In genomic region chr4:134127121-134127455, GRCm38 (mm10) we compare ENCODE assay signal across 8 mouse cellular contexts. TPM values are rescaled to one million over a fixed set of nuclear protein-coding genes. Genes with fewer than 3 reads are reported as not detected.
A peak's percentile ranks its signal among the peaks of the same experiment; 100 is the strongest.
DNase-seq lines count a peak whose midpoint lies in the region; ATAC-seq and TF ChIP-seq lines count a peak whose summit lies in the region.

No protein-coding gene starts in this region.

- H3K27me3 ChIP-seq in kidney, postnatal 0 days (ENCODE audit: insufficient read depth, low read length) = no peaks in the 10 kb centered on the region
- H3K27me3 ChIP-seq in intestine, embryonic 15.5 days (replicated peaks) = no peaks in the 10 kb centered on the region
- no peaks in the 10 kb centered on the region for H3K27me3 ChIP-seq in midbrain, embryonic 11.5 days (ENCODE audit: control insufficient read depth, insufficient read depth, low read length)

- peak overlapping the region; percentile 42; the same call in 1 of the 2 replicates for H3K9ac ChIP-seq in kidney, postnatal 0 days (ENCODE audit: low read depth, low read length)
- peak overlapping the region; percentile 85; the same call in 1 of the 2 replicates for H3K9ac ChIP-seq in intestine, embryonic 15.5 days
- no peak overlapping the region for H3K9ac ChIP-seq in midbrain, embryonic 11.5 days (ENCODE audit: low read length)

- H3K4me2 ChIP-seq in kidney, postnatal 0 days (ENCODE audit: low read length) = peak overlapping the region; percentile 79; the same call in 1 of the 2 replicates
- H3K4me2 ChIP-seq in intestine, embryonic 15.5 days (replicated peaks) = peak overlapping the region; percentile 89
- H3K4me2 ChIP-seq in midbrain, embryonic 11.5 days = no peak overlapping the region

- peaks cover 21% of the 10 kb centered on the region for H3K4me1 ChIP-seq in kidney, postnatal 0 days (replicated peaks; ENCODE audit: insufficient read depth, low read length)
- peaks cover 4% of the 10 kb centered on the region; the same call in 1 of the 2 replicates for H3K4me1 ChIP-seq in cortical plate, adult 2 months (ENCODE audit: control insufficient read depth, insufficient read depth, low read length)
- H3K4me1 ChIP-seq in intestine, embryonic 15.5 days (replicated peaks) = peaks cover 43% of the 10 kb centered on the region
- H3K4me1 ChIP-seq in midbrain, embryonic 11.5 days (ENCODE audit: control insufficient read depth, insufficient read depth, low read length) = peaks cover 13% of the 10 kb centered on the region

- ATAC-seq in kidney, postnatal 0 days (replicated peaks; ENCODE audit: low FRiP score, low read depth) = no peak
- ATAC-seq in intestine, embryonic 15.5 days = no peak
- no peak for ATAC-seq in midbrain, embryonic 11.5 days (ENCODE audit: low FRiP score)
- ATAC-seq in megakaryocyte progenitor cell, adult 5-6 weeks (replicated peaks; ENCODE audit: poor library complexity) = no peak

- DNase-seq in kidney, postnatal 0 days (ENCODE audit: low spot score) = no peak
- no peak for DNase-seq in kidney, postnatal 36 days
- peak; percentile 65 for DNase-seq in midbrain, embryonic 11.5 days (ENCODE audit: low spot score, missing footprints)
- DNase-seq in gastrocnemius, adult 8-10 months (ENCODE audit: low spot score in 2 of 2) = no peak
- no peak for DNase-seq in cerebellum, adult 8-10 months

- H3K9me3 ChIP-seq in kidney, postnatal 0 days (replicated peaks; ENCODE audit: low read length) = no peaks in the 10 kb centered on the region
- H3K9me3 ChIP-seq in intestine, embryonic 15.5 days = no peaks in the 10 kb centered on the region
- no peaks in the 10 kb centered on the region for H3K9me3 ChIP-seq in midbrain, embryonic 11.5 days (ENCODE audit: control insufficient read depth, low read length)

- WGBS in kidney, postnatal 0 days = 85% methylated on average over 7 of the region's 7 CpGs
- WGBS in intestine, embryonic 15.5 days = 85% methylated on average over 7 of the region's 7 CpGs
- WGBS in midbrain, embryonic 11.5 days = 96% methylated on average over 7 of the region's 7 CpGs

- H3K27ac ChIP-seq in kidney, postnatal 0 days = no peak overlapping the region
- H3K27ac ChIP-seq in cortical plate, adult 2 months (ENCODE audit: insufficient read depth, low read length) = peak overlapping the region; percentile 86
- no peak overlapping the region for H3K27ac ChIP-seq in intestine, embryonic 15.5 days
- H3K27ac ChIP-seq in midbrain, embryonic 11.5 days (ENCODE audit: low read depth, low read length) = no peak overlapping the region

- H3K4me3 ChIP-seq in kidney, postnatal 0 days (replicated peaks; ENCODE audit: low read depth, low read length) = 0 out of 2 replicates have a peak overlapping the region, but pooled peaks have one; percentile 5
- peak overlapping the region; percentile 80; the same call in 1 of the 2 replicates for H3K4me3 ChIP-seq in cortical plate, adult 2 months (ENCODE audit: insufficient read depth, low read length)
- no peak overlapping the region for H3K4me3 ChIP-seq in intestine, embryonic 15.5 days (replicated peaks)
- no peak overlapping the region for H3K4me3 ChIP-seq in midbrain, embryonic 11.5 days (ENCODE audit: low read depth, low read length)

- no peak for TF ChIP-seq CTCF in kidney, postnatal 0 days (IDR thresholded peaks at IDR 0.05; ENCODE audit: low read depth)
- TF ChIP-seq CTCF in cortical plate, adult 2 months (IDR thresholded peaks at IDR 0.05; ENCODE audit: extremely low read depth, insufficient read depth, low read length) = no peak

- H3K36me3 ChIP-seq in kidney, postnatal 0 days (ENCODE audit: insufficient read depth, low read length) = 0 out of 2 replicates have a peak, but pooled peaks cover 9% of the 10 kb centered on the region
- H3K36me3 ChIP-seq in intestine, embryonic 15.5 days = peaks cover 3% of the 10 kb centered on the region; the same call in 1 of the 2 replicates
- no peaks in the 10 kb centered on the region for H3K36me3 ChIP-seq in midbrain, embryonic 11.5 days (ENCODE audit: control insufficient read depth, insufficient read depth, low read length)

- TF ChIP-seq POLR2A in cortical plate, adult 2 months (IDR thresholded peaks at IDR 0.05; ENCODE audit: extremely low read depth, insufficient read depth, low read length) = 0 out of 2 replicates have a peak, but pooled peaks have one; percentile 16

RNA-seq across cellular contexts. Expression of gene Sh3bgrl3, which starts 1.5 kb away (rescaled TPM):
- 452 and 455 TPM in 2 replicates for polyA plus RNA-seq in kidney, postnatal 0 days (2015; fragmentation: Nextera tagmentation; extraction: Ambion mirVana)
- 487 and 489 TPM in 2 replicates for polyA plus RNA-seq in cortical plate, adult 2 months (2012; rRNA removed)
- 362 and 375 TPM in 2 replicates for polyA plus RNA-seq in intestine, embryonic 15.5 days (2015; fragmentation: Nextera tagmentation; extraction: Ambion mirVana)
- polyA plus RNA-seq in midbrain, embryonic 11.5 days (2014; fragmentation: Nextera tagmentation; extraction: Ambion mirVana) = 308 and 312 TPM in 2 replicates
- total RNA-seq in megakaryocyte progenitor cell, adult 5-6 weeks (2015) = 724 and 761 TPM in 2 replicates
- 230 and 307 TPM in 2 replicates for total RNA-seq in megakaryocyte progenitor cell, adult 5-6 weeks (2017)
- total RNA-seq in gastrocnemius, adult 8-10 months (2022) = 10 to 100 TPM in 3 of 4 experiments, 1 to 10 TPM in 1; 9.0 to 16.5 (median 13.4) TPM

RNA-seq across cellular contexts. Expression of gene Ubxn11, which starts 24.7 kb away (rescaled TPM):
- 7.6 and 7.8 TPM in 2 replicates for polyA plus RNA-seq in kidney, postnatal 0 days (2015; fragmentation: Nextera tagmentation; extraction: Ambion mirVana)
- 45.4 and 51.3 TPM in 2 replicates for polyA plus RNA-seq in cortical plate, adult 2 months (2012; rRNA removed)
- polyA plus RNA-seq in intestine, embryonic 15.5 days (2015; fragmentation: Nextera tagmentation; extraction: Ambion mirVana) = 4.4 and 6.0 TPM in 2 replicates
- polyA plus RNA-seq in midbrain, embryonic 11.5 days (2014; fragmentation: Nextera tagmentation; extraction: Ambion mirVana) = 3.0 and 4.7 TPM in 2 replicates
- 9.2 and 10.7 TPM in 2 replicates for total RNA-seq in megakaryocyte progenitor cell, adult 5-6 weeks (2015)
- 6.5 and 7.3 TPM in 2 replicates for total RNA-seq in megakaryocyte progenitor cell, adult 5-6 weeks (2017)
- total RNA-seq in gastrocnemius, adult 8-10 months (2022) = 1 to 10 TPM; 1.0 to 2.3 (median 1.9) TPM

RNA-seq across cellular contexts. Expression of gene Cd52, which starts 32.2 kb away (rescaled TPM):
- 14.7 and 18.9 TPM in 2 replicates for polyA plus RNA-seq in kidney, postnatal 0 days (2015; fragmentation: Nextera tagmentation; extraction: Ambion mirVana)
- polyA plus RNA-seq in cortical plate, adult 2 months (2012; rRNA removed) = 4.2 and 5.5 TPM in 2 replicates
- 27.0 and 29.7 TPM in 2 replicates for polyA plus RNA-seq in intestine, embryonic 15.5 days (2015; fragmentation: Nextera tagmentation; extraction: Ambion mirVana)
- polyA plus RNA-seq in midbrain, embryonic 11.5 days (2014; fragmentation: Nextera tagmentation; extraction: Ambion mirVana) = 4.3 and 4.7 TPM in 2 replicates
- 291 and 358 TPM in 2 replicates for total RNA-seq in megakaryocyte progenitor cell, adult 5-6 weeks (2015)
- 339 and 505 TPM in 2 replicates for total RNA-seq in megakaryocyte progenitor cell, adult 5-6 weeks (2017)
- under 1 TPM in 1 of 4 experiments, not detected in 3; 0.85 TPM for total RNA-seq in gastrocnemius, adult 8-10 months (2022)

RNA-seq across cellular contexts. Expression of gene Cep85, which starts 59.8 kb away (rescaled TPM):
- 168 and 176 TPM in 2 replicates for polyA plus RNA-seq in kidney, postnatal 0 days (2015; fragmentation: Nextera tagmentation; extraction: Ambion mirVana)
- polyA plus RNA-seq in cortical plate, adult 2 months (2012; rRNA removed) = 16.0 and 22.2 TPM in 2 replicates
- polyA plus RNA-seq in intestine, embryonic 15.5 days (2015; fragmentation: Nextera tagmentation; extraction: Ambion mirVana) = 90.0 and 91.6 TPM in 2 replicates
- 26.6 and 27.1 TPM in 2 replicates for polyA plus RNA-seq in midbrain, embryonic 11.5 days (2014; fragmentation: Nextera tagmentation; extraction: Ambion mirVana)
- total RNA-seq in megakaryocyte progenitor cell, adult 5-6 weeks (2015) = 14.5 and 27.8 TPM in 2 replicates
- 33.8 and 41.0 TPM in 2 replicates for total RNA-seq in megakaryocyte progenitor cell, adult 5-6 weeks (2017)
- 10 to 100 TPM; 46.5 to 67.7 (median 55.8) TPM for total RNA-seq in gastrocnemius, adult 8-10 months (2022)

Comparison
In these comparisons a context has a peak if more than half of its experiments do, and no peak if none do; other contexts are left out.
1. H3K4me3 ChIP-seq: peak in kidney, postnatal 0 days (single experiment) and cortical plate, adult 2 months (single experiment); none in intestine, embryonic 15.5 days (single experiment) and midbrain, embryonic 11.5 days (single experiment).